Mouse (Mus musculus): ENCODE measurements around the gene Ftsj3. TPM values are rescaled to one million over a fixed set of nuclear protein-coding genes. Genes with fewer than 3 reads are reported as not detected.

Ftsj3 gene
- polyA plus RNA-seq (2012; rRNA removed; ENCODE audit: low replicate concordance), result 11.0 and 13.9 TPM in 2 replicates

GRCm38 (mm10) chr11:106255685-106256451 is at the start of gene Ftsj3, which contains the start of gene Psmc5:
Gene Ftsj3, minus strand, starts transcription at chr11:106256079.
Gene Psmc5, plus strand, starts transcription at chr11:106256154.

DNA sequence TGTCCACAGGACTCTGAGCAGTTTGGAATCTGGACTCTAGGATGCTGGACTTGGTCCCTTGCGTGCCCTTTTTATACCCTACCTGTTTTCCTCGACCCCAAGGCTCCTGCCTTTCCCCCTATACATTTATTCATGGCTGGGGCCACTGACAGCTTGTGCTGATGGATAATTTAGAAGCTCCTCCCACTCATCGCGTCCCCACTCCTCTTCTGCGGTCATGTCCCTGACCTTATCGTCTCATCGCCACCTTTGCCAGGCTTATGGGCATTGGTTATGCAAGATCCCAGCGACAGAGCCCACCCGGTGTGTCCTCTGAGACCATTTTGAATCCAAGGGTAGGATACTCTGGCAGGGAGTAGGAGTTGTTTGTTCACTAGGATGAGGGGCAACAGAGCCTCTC is 45.9 kb upstream of the Ftsj3 start, which contains the start of gene Gh:
TSS of gene Gh (minus strand) at position 101 of the 400 bp plus-strand sequence.

GRCm38 (mm10) chr11:106276454-106276853 is 20.6 kb upstream of the Ftsj3 start, which contains the start of gene Tcam1:
Gene Tcam1, plus strand, starts transcription at chr11:106276672.

DNA sequence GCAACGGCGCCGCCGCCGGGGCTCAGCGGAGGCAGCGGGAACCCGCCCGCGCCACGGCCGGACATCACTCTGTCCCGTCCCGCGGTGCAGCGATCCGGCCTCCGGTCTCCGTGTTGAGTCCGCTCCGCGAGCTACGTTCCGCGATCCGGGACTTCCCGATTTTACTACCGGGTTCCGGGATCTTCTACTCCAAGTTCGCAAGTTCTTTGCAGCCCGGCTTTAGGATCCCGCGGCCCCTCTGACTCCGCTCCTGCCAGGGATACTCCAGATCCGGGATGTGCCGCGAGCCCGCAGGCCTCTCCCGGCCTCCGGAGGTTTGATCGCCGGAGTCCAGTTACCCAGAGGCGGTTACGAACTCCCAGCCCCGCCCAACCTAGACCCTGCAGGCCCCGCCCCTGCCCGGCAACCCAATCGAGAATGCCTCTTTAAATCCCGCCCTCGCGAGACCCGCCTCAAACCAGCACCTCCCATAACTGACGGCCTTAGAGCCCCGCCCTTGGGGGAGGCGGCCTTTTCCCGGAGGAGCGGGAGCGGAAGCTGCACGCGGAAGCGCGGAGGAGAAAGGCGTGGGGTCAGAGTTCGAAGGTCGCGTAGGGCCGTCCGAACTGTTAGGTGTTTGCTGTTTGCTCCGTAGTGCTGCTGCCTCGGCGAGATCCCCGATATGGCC is 16.9 kb upstream of the Ftsj3 start, which contains the start of gene Smarcd2:
TSS of gene Smarcd2 (minus strand) at position 329 of the 667 bp plus-strand sequence.

GRCm38 (mm10) chr11:106216730-106217490 is 39.0 kb downstream of the Ftsj3 start, which contains the start of gene Ddx42:
Gene Ddx42, plus strand, starts transcription at chr11:106216926.

GRCm38 (mm10) chr11:106215927-106216729 is 39.8 kb downstream of the Ftsj3 start, which contains the start of gene Ccdc47:
Gene Ccdc47, minus strand, starts transcription at chr11:106216344.

DNA sequence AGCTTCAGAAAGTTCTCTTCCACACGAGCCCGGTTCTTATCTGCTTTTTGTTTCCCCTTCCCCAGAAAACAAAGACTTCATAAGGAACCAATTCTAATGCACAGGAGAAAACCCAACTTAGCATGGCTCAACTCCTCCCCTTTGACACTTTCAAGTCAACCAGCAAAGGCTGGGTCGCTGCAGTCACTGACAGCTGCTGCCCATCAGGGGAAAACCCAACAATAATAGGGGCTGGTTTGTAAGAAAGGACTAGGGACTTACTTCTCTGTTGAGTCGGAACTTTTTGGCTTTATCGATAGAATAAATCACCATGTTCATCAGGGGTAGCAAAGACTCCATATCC is 53.8 kb downstream of the Ftsj3 start, which contains the start of gene Strada:
TSS of gene Strada (minus strand) at position 46 of the 343 bp plus-strand sequence.

Other genes with a start within 250 kb of the Ftsj3 start
- not detected in 2 replicates for gene Kcnh6, start 248.0 kb downstream of the Ftsj3 start, polyA plus RNA-seq (2012; rRNA removed; ENCODE audit: low replicate concordance)
- gene Dcaf7, start 219.2 kb downstream of the Ftsj3 start, polyA plus RNA-seq (2012; rRNA removed; ENCODE audit: low replicate concordance), result 41.7 and 42.6 TPM in 2 replicates
- 15.6 and 17.6 TPM in 2 replicates for gene Taco1, start 190.0 kb downstream of the Ftsj3 start, polyA plus RNA-seq (2012; rRNA removed; ENCODE audit: low replicate concordance)
- gene Map3k3, start 171.5 kb downstream of the Ftsj3 start, polyA plus RNA-seq (2012; rRNA removed; ENCODE audit: low replicate concordance), result 39.9 and 55.5 TPM in 2 replicates
- gene Gm10840, start 95.2 kb downstream of the Ftsj3 start, polyA plus RNA-seq (2012; rRNA removed; ENCODE audit: low replicate concordance), result not detected in 2 replicates
- 139 and 178 TPM in 2 replicates for gene Limd2, start 95.2 kb downstream of the Ftsj3 start, polyA plus RNA-seq (2012; rRNA removed; ENCODE audit: low replicate concordance)
- 30.4 and 43.7 TPM in 2 replicates for gene Strada, start 53.9 kb downstream of the Ftsj3 start, polyA plus RNA-seq (2012; rRNA removed; ENCODE audit: low replicate concordance)
- gene Ccdc47, start 39.7 kb downstream of the Ftsj3 start, polyA plus RNA-seq (2012; rRNA removed; ENCODE audit: low replicate concordance), result 8.0 and 20.2 TPM in 2 replicates
- 7.4 and 10.8 TPM in 2 replicates for gene Ddx42, start 39.2 kb downstream of the Ftsj3 start, polyA plus RNA-seq (2012; rRNA removed; ENCODE audit: low replicate concordance)
- gene Psmc5, start 75 bp upstream of the Ftsj3 start, polyA plus RNA-seq (2012; rRNA removed; ENCODE audit: low replicate concordance), result 23.5 and 41.8 TPM in 2 replicates
- 146 and 157 TPM in 2 replicates for gene Smarcd2, start 16.9 kb upstream of the Ftsj3 start, polyA plus RNA-seq (2012; rRNA removed; ENCODE audit: low replicate concordance)
- gene Tcam1, start 20.6 kb upstream of the Ftsj3 start, polyA plus RNA-seq (2012; rRNA removed; ENCODE audit: low replicate concordance), result 0.11 and 0.33 TPM in 2 replicates
- 0.68 and 1.5 TPM in 2 replicates for gene Gh, start 45.8 kb upstream of the Ftsj3 start, polyA plus RNA-seq (2012; rRNA removed; ENCODE audit: low replicate concordance)
- gene Cd79b, start 58.7 kb upstream of the Ftsj3 start, polyA plus RNA-seq (2012; rRNA removed; ENCODE audit: low replicate concordance), result 140 and 163 TPM in 2 replicates
- gene Scn4a, start 97.2 kb upstream of the Ftsj3 start, polyA plus RNA-seq (2012; rRNA removed; ENCODE audit: low replicate concordance), result 1.9 and 41.1 TPM in 2 replicates
- gene Prr29, start 109.4 kb upstream of the Ftsj3 start, polyA plus RNA-seq (2012; rRNA removed; ENCODE audit: low replicate concordance), result 0.59 and 3.7 TPM in 2 replicates
- gene Icam2, start 132.0 kb upstream of the Ftsj3 start, polyA plus RNA-seq (2012; rRNA removed; ENCODE audit: low replicate concordance), result 54.7 and 61.3 TPM in 2 replicates
- 20.1 and 29.2 TPM in 2 replicates for gene Ern1, start 231.8 kb upstream of the Ftsj3 start, polyA plus RNA-seq (2012; rRNA removed; ENCODE audit: low replicate concordance)

All from mammary gland, adult 2 months (tissue).